Comparison of ENCODE assay signal across 8 mouse cellular contexts in genomic region chr6:24663196-24664132, GRCm38 (mm10). TPM values are rescaled to one million over a fixed set of nuclear protein-coding genes. Genes with fewer than 3 reads are reported as not detected.
DNase-seq lines count a peak whose midpoint lies in the region; ATAC-seq and TF ChIP-seq lines count a peak whose summit lies in the region.

No protein-coding gene starts in this region.

- H3K36me3 ChIP-seq in midbrain, embryonic 12.5 days: no peaks in the 10 kb centered on the region

- DNase-seq in left cerebral cortex, adult 2 months (ENCODE audit: extremely low spot score in 1 of 2, low spot score in 2 of 2): peak in 1 of 2 experiments; percentile 22
- DNase-seq in left cerebral cortex, postnatal 10 days (ENCODE audit: extremely low spot score in 1 of 2, low spot score in 2 of 2): no peak
- DNase-seq in adrenal gland, postnatal 10 days: peak; percentile 41
- peak; percentile 20 for DNase-seq in heart, postnatal 4 days
- peak; percentile 30 to 45 for DNase-seq in layer of hippocampus, postnatal 36 days
- DNase-seq in testis, postnatal 14 days (ENCODE audit: low spot score): peak; percentile 15

- H3K27ac ChIP-seq in left cerebral cortex, adult 2 months: peak overlapping the region; percentile 89
- peak overlapping the region; percentile 83 for H3K27ac ChIP-seq in embryonic fibroblast, embryonic 13.5 days (ENCODE audit: insufficient read depth, low read length)
- H3K27ac ChIP-seq in midbrain, embryonic 12.5 days (replicated peaks): peak overlapping the region; percentile 97

- peak overlapping the region; percentile 96 for H3K9ac ChIP-seq in midbrain, embryonic 12.5 days (replicated peaks)

- H3K4me3 ChIP-seq in left cerebral cortex, adult 2 months: peak overlapping the region; percentile 96
- peak overlapping the region; percentile 84 for H3K4me3 ChIP-seq in embryonic fibroblast, embryonic 13.5 days (ENCODE audit: insufficient read depth, low read length)
- peak overlapping the region; percentile 96 for H3K4me3 ChIP-seq in midbrain, embryonic 12.5 days

- peak overlapping the region; percentile 90 for H3K4me2 ChIP-seq in midbrain, embryonic 12.5 days (replicated peaks)

- intact Hi-C loops in left cerebral cortex, adult 2 months (cut with DNase I): no loop called here
- intact Hi-C loops in left cerebral cortex, postnatal 10 days (cut with DNase I): no loop called here

- no peaks in the 10 kb centered on the region for H3K9me3 ChIP-seq in midbrain, embryonic 12.5 days

- H3K27me3 ChIP-seq in midbrain, embryonic 12.5 days: no peaks in the 10 kb centered on the region

- ATAC-seq in midbrain, embryonic 12.5 days (ENCODE audit: low FRiP score, low read depth): no peak

- WGBS in midbrain, embryonic 12.5 days: 12% methylated on average over 21 of the region's 21 CpGs

- TF ChIP-seq POLR2A in embryonic fibroblast, embryonic 13.5 days (IDR thresholded peaks at IDR 0.05; ENCODE audit: low read depth, low read length): no peak

- no peak for TF ChIP-seq CTCF in left cerebral cortex, adult 2 months (IDR thresholded peaks at IDR 0.05)
- TF ChIP-seq CTCF in embryonic fibroblast, embryonic 13.5 days (IDR thresholded peaks at IDR 0.05; ENCODE audit: borderline replicate concordance, insufficient read depth, low read length): no peak

- H3K4me1 ChIP-seq in embryonic fibroblast, embryonic 13.5 days (ENCODE audit: control insufficient read depth, insufficient read depth, low read length): no peaks in the 10 kb centered on the region
- H3K4me1 ChIP-seq in midbrain, embryonic 12.5 days: peaks cover 13% of the 10 kb centered on the region

RNA-seq across cellular contexts. Expression of gene Wasl, which starts 1.3 kb away (rescaled TPM):
- total RNA-seq in left cerebral cortex, adult 2 months (2021): 100 to 1,000 TPM; 123 to 124 TPM
- total RNA-seq in left cerebral cortex, postnatal 10 days (2021): 10 to 100 TPM; 40.9 to 47.6 TPM
- 10 to 100 TPM; 48.4 to 53.4 TPM for total RNA-seq in adrenal gland, postnatal 10 days (2021)
- 37.6 and 45.4 TPM in 2 replicates for polyA plus RNA-seq in embryonic fibroblast, embryonic 13.5 days (2011; ENCODE audit: insufficient read length, low read depth, missing spikeins)
- total RNA-seq in heart, postnatal 4 days (2021): 10 to 100 TPM; 33.8 to 34.7 TPM
- 100 to 1,000 TPM; 147 to 150 TPM for total RNA-seq in layer of hippocampus, postnatal 36 days (2021)
- polyA plus RNA-seq in midbrain, embryonic 12.5 days (2016; fragmentation: Nextera tagmentation; extraction: Ambion mirVana): 72.9 and 76.2 TPM in 2 replicates

Comparison
In these comparisons a context has a peak if more than half of its experiments do, and no peak if none do; other contexts are left out.
1. DNase-seq: peak in adrenal gland, postnatal 10 days (single experiment), heart, postnatal 4 days (single experiment), layer of hippocampus, postnatal 36 days (2 of 2) and testis, postnatal 14 days (single experiment); none in left cerebral cortex, postnatal 10 days (0 of 2).
2. Peak in every context shown above with its lines, with median percentiles within 50 percentile points of each other: H3K27ac ChIP-seq and H3K4me3 ChIP-seq.